Mouse (Mus musculus): ENCODE measurements at regions not wholly inside any gene's neighbourhood (a gene's known extent, or its start where the extent isn't known, plus 50 kb on each side); places are given as distances from the start of the nearest gene placed in this dataset.

- DNase-seq (ENCODE audit: low spot score): no peak
- Histone ChIP-seq H3K9me3 (ENCODE audit: control insufficient read depth, low read length) (no peaks in the 10 kb centered on the region), H3K36me3 (ENCODE audit: control insufficient read depth, insufficient read depth, low read length) (no peaks in the 10 kb centered on the region), H3K27ac (ENCODE audit: low read depth, low read length) (no peak overlapping the region), H3K4me1 (ENCODE audit: control insufficient read depth, insufficient read depth, low read length) (no peaks in the 10 kb centered on the region), H3K4me2 (ENCODE audit: low read depth) (no peak overlapping the region), H3K9ac (ENCODE audit: low read length) (no peak overlapping the region), H3K27me3 (ENCODE audit: control insufficient read depth, insufficient read depth, low read length) (no peaks in the 10 kb centered on the region), H3K4me3 (ENCODE audit: low read depth, low read length) (no peak overlapping the region)
- 81% methylated on average over 5 of the region's 5 CpGs for WGBS
- no peak for ATAC-seq (ENCODE audit: insufficient read depth, low FRiP score, low TSS enrichment)
Measured at GRCm38 (mm10) chr10:109607121-109607520, 596.3 kb upstream of the Syt1 start.

- ATAC-seq (ENCODE audit: insufficient read depth, low FRiP score, low TSS enrichment) (no peak), DNase-seq (ENCODE audit: low spot score) (no peak)
- H3K4me1 ChIP-seq (ENCODE audit: control insufficient read depth, insufficient read depth, low read length): no peaks in the 10 kb centered on the region
- no peak overlapping the region for H3K27ac ChIP-seq (ENCODE audit: low read depth, low read length)
- no peaks in the 10 kb centered on the region for H3K9me3 ChIP-seq (ENCODE audit: control insufficient read depth, low read length)
- no peaks in the 10 kb centered on the region for H3K27me3 ChIP-seq (ENCODE audit: control insufficient read depth, insufficient read depth, low read length)
- 89% methylated on average over 3 of the region's 3 CpGs for WGBS
- no peak overlapping the region for H3K4me3 ChIP-seq (ENCODE audit: low read depth, low read length)
- H3K4me2 ChIP-seq (ENCODE audit: low read depth): no peak overlapping the region
- no peaks in the 10 kb centered on the region for H3K36me3 ChIP-seq (ENCODE audit: control insufficient read depth, insufficient read depth, low read length)
- no peak overlapping the region for H3K9ac ChIP-seq (ENCODE audit: low read length)
Measured at GRCm38 (mm10) chr10:109603241-109603640, 592.5 kb upstream of the Syt1 start.

- Histone ChIP-seq H3K36me3 (ENCODE audit: control insufficient read depth, insufficient read depth, low read length) (no peaks in the 10 kb centered on the region), H3K4me1 (ENCODE audit: control insufficient read depth, insufficient read depth, low read length) (no peaks in the 10 kb centered on the region), H3K27me3 (ENCODE audit: control insufficient read depth, insufficient read depth, low read length) (no peaks in the 10 kb centered on the region), H3K4me3 (ENCODE audit: low read depth, low read length) (no peak overlapping the region), H3K9ac (ENCODE audit: low read length) (no peak overlapping the region), H3K27ac (ENCODE audit: low read depth, low read length) (no peak overlapping the region), H3K4me2 (ENCODE audit: low read depth) (no peak overlapping the region), H3K9me3 (ENCODE audit: control insufficient read depth, low read length) (no peaks in the 10 kb centered on the region)
- 71% methylated on average over 3 of the region's 3 CpGs for WGBS
- DNase-seq (ENCODE audit: low spot score) (no peak), ATAC-seq (ENCODE audit: insufficient read depth, low FRiP score, low TSS enrichment) (no peak)
Measured at GRCm38 (mm10) chr10:109598604-109599003, 587.8 kb upstream of the Syt1 start.

- no peaks in the 10 kb centered on the region for H3K36me3 ChIP-seq (ENCODE audit: control insufficient read depth, insufficient read depth, low read length)
- no peak overlapping the region for H3K9ac ChIP-seq (ENCODE audit: low read length)
- WGBS: 93% methylated on average over 4 of the region's 4 CpGs
- H3K4me3 ChIP-seq (ENCODE audit: low read depth, low read length): no peak overlapping the region
- H3K4me1 ChIP-seq (ENCODE audit: control insufficient read depth, insufficient read depth, low read length): no peaks in the 10 kb centered on the region
- H3K4me2 ChIP-seq (ENCODE audit: low read depth): no peak overlapping the region
- H3K9me3 ChIP-seq (ENCODE audit: control insufficient read depth, low read length): no peaks in the 10 kb centered on the region
- ATAC-seq (ENCODE audit: insufficient read depth, low FRiP score, low TSS enrichment): no peak
- no peaks in the 10 kb centered on the region for H3K27me3 ChIP-seq (ENCODE audit: control insufficient read depth, insufficient read depth, low read length)
- DNase-seq (ENCODE audit: low spot score): no peak
- H3K27ac ChIP-seq (ENCODE audit: low read depth, low read length): no peak overlapping the region
Measured at GRCm38 (mm10) chr10:109573200-109573599, 562.4 kb upstream of the Syt1 start.

GRCm38 (mm10) chr10:109569798-109570197 is 559.0 kb upstream of the Syt1 start:
- Histone ChIP-seq H3K4me1 (ENCODE audit: control insufficient read depth, insufficient read depth, low read length) (no peaks in the 10 kb centered on the region), H3K4me2 (ENCODE audit: low read depth) (no peak overlapping the region), H3K4me3 (ENCODE audit: low read depth, low read length) (no peak overlapping the region), H3K9ac (ENCODE audit: low read length) (no peak overlapping the region), H3K27me3 (ENCODE audit: control insufficient read depth, insufficient read depth, low read length) (no peaks in the 10 kb centered on the region), H3K9me3 (ENCODE audit: control insufficient read depth, low read length) (no peaks in the 10 kb centered on the region), H3K36me3 (ENCODE audit: control insufficient read depth, insufficient read depth, low read length) (no peaks in the 10 kb centered on the region), H3K27ac (ENCODE audit: low read depth, low read length) (no peak overlapping the region)
- 90% methylated on average over 2 of the region's 2 CpGs for WGBS
- ATAC-seq (ENCODE audit: insufficient read depth, low FRiP score, low TSS enrichment): no peak
- DNase-seq (ENCODE audit: low spot score): no peak

GRCm38 (mm10) chr10:109566675-109567074 is 555.9 kb upstream of the Syt1 start:
- no peak overlapping the region for H3K4me2 ChIP-seq (ENCODE audit: low read depth)
- no peaks in the 10 kb centered on the region for H3K36me3 ChIP-seq (ENCODE audit: control insufficient read depth, insufficient read depth, low read length)
- H3K27ac ChIP-seq (ENCODE audit: low read depth, low read length): no peak overlapping the region
- H3K27me3 ChIP-seq (ENCODE audit: control insufficient read depth, insufficient read depth, low read length): no peaks in the 10 kb centered on the region
- WGBS: 79% methylated on average over 2 of the region's 2 CpGs
- H3K4me1 ChIP-seq (ENCODE audit: control insufficient read depth, insufficient read depth, low read length): no peaks in the 10 kb centered on the region
- DNase-seq (ENCODE audit: low spot score) (no peak), ATAC-seq (ENCODE audit: insufficient read depth, low FRiP score, low TSS enrichment) (no peak)
- H3K9ac ChIP-seq (ENCODE audit: low read length): no peak overlapping the region
- no peak overlapping the region for H3K4me3 ChIP-seq (ENCODE audit: low read depth, low read length)
- no peaks in the 10 kb centered on the region for H3K9me3 ChIP-seq (ENCODE audit: control insufficient read depth, low read length)

- Histone ChIP-seq H3K9ac (ENCODE audit: low read length) (no peak overlapping the region), H3K27me3 (ENCODE audit: control insufficient read depth, insufficient read depth, low read length) (no peaks in the 10 kb centered on the region), H3K9me3 (ENCODE audit: control insufficient read depth, low read length) (no peaks in the 10 kb centered on the region), H3K36me3 (ENCODE audit: control insufficient read depth, insufficient read depth, low read length) (no peaks in the 10 kb centered on the region), H3K27ac (ENCODE audit: low read depth, low read length) (no peak overlapping the region), H3K4me3 (ENCODE audit: low read depth, low read length) (no peak overlapping the region), H3K4me1 (ENCODE audit: control insufficient read depth, insufficient read depth, low read length) (no peaks in the 10 kb centered on the region), H3K4me2 (ENCODE audit: low read depth) (no peak overlapping the region)
- no peak for DNase-seq (ENCODE audit: low spot score)
- 82% methylated on average over 2 of the region's 2 CpGs for WGBS
- ATAC-seq (ENCODE audit: insufficient read depth, low FRiP score, low TSS enrichment): no peak
Measured at GRCm38 (mm10) chr10:109561638-109562037, 550.9 kb upstream of the Syt1 start.

- H3K9ac ChIP-seq (ENCODE audit: low read length): no peak overlapping the region
- no peaks in the 10 kb centered on the region for H3K9me3 ChIP-seq (ENCODE audit: control insufficient read depth, low read length)
- no peaks in the 10 kb centered on the region for H3K36me3 ChIP-seq (ENCODE audit: control insufficient read depth, insufficient read depth, low read length)
- H3K4me3 ChIP-seq (ENCODE audit: low read depth, low read length): no peak overlapping the region
- no peak for ATAC-seq (ENCODE audit: insufficient read depth, low FRiP score, low TSS enrichment)
- no peak for DNase-seq (ENCODE audit: low spot score)
- H3K27me3 ChIP-seq (ENCODE audit: control insufficient read depth, insufficient read depth, low read length): no peaks in the 10 kb centered on the region
- H3K4me1 ChIP-seq (ENCODE audit: control insufficient read depth, insufficient read depth, low read length): no peaks in the 10 kb centered on the region
- WGBS: 11% methylated on average over 1 of the region's 1 CpGs
- no peak overlapping the region for H3K4me2 ChIP-seq (ENCODE audit: low read depth)
- no peak overlapping the region for H3K27ac ChIP-seq (ENCODE audit: low read depth, low read length)
Measured at GRCm38 (mm10) chr10:109561094-109561493, 550.3 kb upstream of the Syt1 start.

GRCm38 (mm10) chr10:109543301-109543700 is 532.5 kb upstream of the Syt1 start:
- Histone ChIP-seq H3K9ac (ENCODE audit: low read length) (no peak overlapping the region), H3K9me3 (ENCODE audit: control insufficient read depth, low read length) (no peaks in the 10 kb centered on the region), H3K27ac (ENCODE audit: low read depth, low read length) (no peak overlapping the region), H3K4me1 (ENCODE audit: control insufficient read depth, insufficient read depth, low read length) (no peaks in the 10 kb centered on the region), H3K4me2 (ENCODE audit: low read depth) (no peak overlapping the region), H3K36me3 (ENCODE audit: control insufficient read depth, insufficient read depth, low read length) (no peaks in the 10 kb centered on the region), H3K27me3 (ENCODE audit: control insufficient read depth, insufficient read depth, low read length) (no peaks in the 10 kb centered on the region), H3K4me3 (ENCODE audit: low read depth, low read length) (no peak overlapping the region)
- WGBS: 91% methylated on average over 1 of the region's 1 CpGs
- no peak for ATAC-seq (ENCODE audit: insufficient read depth, low FRiP score, low TSS enrichment)
- DNase-seq (ENCODE audit: low spot score): no peak
